Mouse (Mus musculus): Measurements from ENCODE around the gene Gng12. TPM values are rescaled to one million over a fixed set of nuclear protein-coding genes. Genes with fewer than 3 reads are reported as not detected.
"Not testable (repeated sequence)": the region's sequence is repeated elsewhere in the genome, so short reads cannot be mapped to it uniquely, and the experiment has no call there.

Gene Gng12
- polyA plus RNA-seq, 1 experiment from 2014 or later, result 26.4 TPM

- H3K9me3 ChIP-seq (replicated peaks), result no peaks in the 10 kb centered on the region
- peak overlapping the region; percentile 41; the same call in 1 of the 2 replicates for H3K27ac ChIP-seq
- WGBS (ENCODE audit: insufficient replicate concordance), result 12% methylated on average over 2 of the region's 2 CpGs
- H3K27me3 ChIP-seq, result no peaks in the 10 kb centered on the region
- H3K4me3 ChIP-seq (replicated peaks), result no peak overlapping the region
- no peak overlapping the region for H3K9ac ChIP-seq
- peak; percentile 42 for DNase-seq
- H3K4me1 ChIP-seq (replicated peaks), result peaks cover 40% of the 10 kb centered on the region
- peak; percentile 74 for ATAC-seq (ENCODE audit: low read depth)
- no peak overlapping the region for H3K4me2 ChIP-seq
- no peaks in the 10 kb centered on the region for H3K36me3 ChIP-seq
Observed at GRCm38 (mm10) chr6:66962582-66963043, 66.4 kb downstream of the Gng12 start.

- peak overlapping the region; percentile 41; the same call in 1 of the 2 replicates for H3K27ac ChIP-seq
- H3K27me3 ChIP-seq, result no peaks in the 10 kb centered on the region
- H3K9me3 ChIP-seq (replicated peaks), result no peaks in the 10 kb centered on the region
- peaks cover 45% of the 10 kb centered on the region for H3K4me1 ChIP-seq (replicated peaks)
- H3K4me2 ChIP-seq, result no peak overlapping the region
- no peak for DNase-seq
- no peak overlapping the region for H3K4me3 ChIP-seq (replicated peaks)
- no peaks in the 10 kb centered on the region for H3K36me3 ChIP-seq
- WGBS (ENCODE audit: insufficient replicate concordance), result 60% methylated on average over 1 of the region's 1 CpGs
- no peak overlapping the region for H3K9ac ChIP-seq
- no peak for ATAC-seq (ENCODE audit: low read depth)
Observed at GRCm38 (mm10) chr6:66963068-66963467, 66.9 kb downstream of the Gng12 start.

- not testable (repeated sequence) for H3K9ac ChIP-seq; H3K4me3 ChIP-seq (replicated peaks); H3K4me2 ChIP-seq; H3K36me3 ChIP-seq; H3K27me3 ChIP-seq; DNase-seq; H3K27ac ChIP-seq; ATAC-seq (ENCODE audit: low read depth); H3K9me3 ChIP-seq (replicated peaks)
- WGBS (ENCODE audit: insufficient replicate concordance), result 63% methylated on average over 3 of the region's 3 CpGs
- H3K4me1 ChIP-seq (replicated peaks), result peaks cover 47% of the 10 kb centered on the region
Observed at GRCm38 (mm10) chr6:66963651-66964050, 67.5 kb downstream of the Gng12 start.

- DNase-seq, result peak; percentile 18
- peak overlapping the region; percentile 21; the same call in 1 of the 2 replicates for H3K27ac ChIP-seq
- 47% methylated on average over 4 of the region's 4 CpGs for WGBS (ENCODE audit: insufficient replicate concordance)
- no peak overlapping the region for H3K4me2 ChIP-seq
- no peaks in the 10 kb centered on the region for H3K27me3 ChIP-seq
- H3K4me3 ChIP-seq (replicated peaks), result no peak overlapping the region
- ATAC-seq (ENCODE audit: low read depth), result peak; percentile 66
- no peaks in the 10 kb centered on the region for H3K9me3 ChIP-seq (replicated peaks)
- H3K9ac ChIP-seq, result no peak overlapping the region
- peaks cover 47% of the 10 kb centered on the region for H3K4me1 ChIP-seq (replicated peaks)
- no peaks in the 10 kb centered on the region for H3K36me3 ChIP-seq
Observed at GRCm38 (mm10) chr6:66964222-66964621, 68.0 kb downstream of the Gng12 start.

- Histone ChIP-seq H3K27me3 (no peaks in the 10 kb centered on the region), H3K9me3 (replicated peaks) (no peaks in the 10 kb centered on the region), H3K36me3 (no peaks in the 10 kb centered on the region), H3K4me1 (replicated peaks) (peaks cover 43% of the 10 kb centered on the region), H3K4me3 (replicated peaks) (no peak overlapping the region), H3K4me2 (no peak overlapping the region), H3K9ac (no peak overlapping the region), H3K27ac (no peak overlapping the region)
- ATAC-seq (ENCODE audit: low read depth) (no peak), DNase-seq (no peak)
- 71% methylated on average over 4 of the region's 4 CpGs for WGBS (ENCODE audit: insufficient replicate concordance)
Observed at GRCm38 (mm10) chr6:66965203-66965602, 69.0 kb downstream of the Gng12 start.

- Histone ChIP-seq H3K36me3 (no peaks in the 10 kb centered on the region), H3K9ac (no peak overlapping the region; the same call in 1 of the 2 replicates), H3K27me3 (no peaks in the 10 kb centered on the region), H3K4me2 (no peak overlapping the region), H3K27ac (no peak overlapping the region), H3K4me1 (replicated peaks) (peaks cover 42% of the 10 kb centered on the region), H3K9me3 (replicated peaks) (no peaks in the 10 kb centered on the region), H3K4me3 (replicated peaks) (no peak overlapping the region)
- no peak for ATAC-seq (ENCODE audit: low read depth)
- WGBS (ENCODE audit: insufficient replicate concordance), result 47% methylated on average over 2 of the region's 2 CpGs
- DNase-seq, result no peak
Observed at GRCm38 (mm10) chr6:66967788-66968187, 71.6 kb downstream of the Gng12 start.

GRCm38 (mm10) chr6:66969446-66969845, 73.2 kb downstream of the Gng12 start:
- Histone ChIP-seq H3K27me3 (no peaks in the 10 kb centered on the region), H3K9me3 (replicated peaks) (no peaks in the 10 kb centered on the region), H3K9ac (no peak overlapping the region), H3K4me3 (replicated peaks) (no peak overlapping the region), H3K4me1 (replicated peaks) (peaks cover 48% of the 10 kb centered on the region), H3K27ac (no peak overlapping the region), H3K4me2 (no peak overlapping the region), H3K36me3 (no peaks in the 10 kb centered on the region)
- WGBS (ENCODE audit: insufficient replicate concordance), result 72% methylated on average over 3 of the region's 3 CpGs
- ATAC-seq (ENCODE audit: low read depth) (no peak), DNase-seq (no peak)

GRCm38 (mm10) chr6:66972300-66972699, 76.1 kb downstream of the Gng12 start:
- H3K27me3 ChIP-seq, result no peaks in the 10 kb centered on the region
- no peak overlapping the region for H3K9ac ChIP-seq
- no peak for ATAC-seq (ENCODE audit: low read depth)
- peaks cover 52% of the 10 kb centered on the region for H3K4me1 ChIP-seq (replicated peaks)
- no peaks in the 10 kb centered on the region for H3K9me3 ChIP-seq (replicated peaks)
- DNase-seq, result no peak
- no peak overlapping the region for H3K4me3 ChIP-seq (replicated peaks)
- H3K4me2 ChIP-seq, result no peak overlapping the region
- no peaks in the 10 kb centered on the region for H3K36me3 ChIP-seq
- no peak overlapping the region for H3K27ac ChIP-seq
- 52% methylated on average over 8 of the region's 8 CpGs for WGBS (ENCODE audit: insufficient replicate concordance)

GRCm38 (mm10) chr6:66973180-66973579, 77.0 kb downstream of the Gng12 start:
- no peaks in the 10 kb centered on the region for H3K27me3 ChIP-seq
- H3K27ac ChIP-seq, result no peak overlapping the region
- H3K4me2 ChIP-seq, result no peak overlapping the region
- no peak for DNase-seq
- 9% methylated on average over 3 of the region's 3 CpGs for WGBS (ENCODE audit: insufficient replicate concordance)
- H3K9me3 ChIP-seq (replicated peaks), result no peaks in the 10 kb centered on the region
- no peaks in the 10 kb centered on the region for H3K36me3 ChIP-seq
- no peak for ATAC-seq (ENCODE audit: low read depth)
- no peak overlapping the region for H3K9ac ChIP-seq
- H3K4me1 ChIP-seq (replicated peaks), result peaks cover 52% of the 10 kb centered on the region
- H3K4me3 ChIP-seq (replicated peaks), result no peak overlapping the region

- WGBS (ENCODE audit: insufficient replicate concordance), result 43% methylated on average over 4 of the region's 4 CpGs
- no peaks in the 10 kb centered on the region for H3K27me3 ChIP-seq
- H3K36me3 ChIP-seq, result no peaks in the 10 kb centered on the region
- H3K4me1 ChIP-seq (replicated peaks), result peaks cover 74% of the 10 kb centered on the region
- no peak overlapping the region for H3K4me3 ChIP-seq (replicated peaks)
- H3K27ac ChIP-seq, result peak overlapping the region; percentile 49
- ATAC-seq (ENCODE audit: low read depth) (peak; percentile 77), DNase-seq (peak; percentile 27)
- no peak overlapping the region for H3K4me2 ChIP-seq
- H3K9me3 ChIP-seq (replicated peaks), result no peaks in the 10 kb centered on the region
- H3K9ac ChIP-seq, result 0 out of 2 replicates have a peak overlapping the region, but pooled peaks have one; percentile 16
Observed at GRCm38 (mm10) chr6:66975522-66975921, 79.3 kb downstream of the Gng12 start.

- peak overlapping the region; percentile 48; the same call in 1 of the 2 replicates for H3K27ac ChIP-seq
- H3K36me3 ChIP-seq, result no peaks in the 10 kb centered on the region
- H3K4me2 ChIP-seq, result no peak overlapping the region
- DNase-seq, result no peak
- H3K4me3 ChIP-seq (replicated peaks), result no peak overlapping the region
- no peak overlapping the region for H3K9ac ChIP-seq
- H3K4me1 ChIP-seq (replicated peaks), result peaks cover 54% of the 10 kb centered on the region
- no peaks in the 10 kb centered on the region for H3K27me3 ChIP-seq
- H3K9me3 ChIP-seq (replicated peaks), result no peaks in the 10 kb centered on the region
- 13% methylated on average over 1 of the region's 1 CpGs for WGBS (ENCODE audit: insufficient replicate concordance)
- ATAC-seq (ENCODE audit: low read depth), result peak; percentile 52
Observed at GRCm38 (mm10) chr6:66979197-66979596, 83.0 kb downstream of the Gng12 start.

- H3K4me3 ChIP-seq (replicated peaks), result no peak overlapping the region
- no peaks in the 10 kb centered on the region for H3K27me3 ChIP-seq
- H3K9me3 ChIP-seq (replicated peaks), result no peaks in the 10 kb centered on the region
- 59% methylated on average over 4 of the region's 4 CpGs for WGBS (ENCODE audit: insufficient replicate concordance)
- H3K9ac ChIP-seq, result no peak overlapping the region
- no peak overlapping the region for H3K27ac ChIP-seq
- H3K4me1 ChIP-seq (replicated peaks), result peaks cover 57% of the 10 kb centered on the region
- DNase-seq (no peak), ATAC-seq (ENCODE audit: low read depth) (no peak)
- no peaks in the 10 kb centered on the region for H3K36me3 ChIP-seq
- no peak overlapping the region for H3K4me2 ChIP-seq
Observed at GRCm38 (mm10) chr6:66980040-66980439, 83.8 kb downstream of the Gng12 start.

Data from liver, embryonic 13.5 days (tissue).